In genomic region chr8:4259805-4260170, GRCm38 (mm10) we compare ENCODE assay signal across 7 mouse cellular contexts. TPM values are rescaled to one million over a fixed set of nuclear protein-coding genes. Genes with fewer than 3 reads are reported as not detected.
DNase-seq lines count a peak whose midpoint lies in the region; ATAC-seq and TF ChIP-seq lines count a peak whose summit lies in the region.

No protein-coding gene starts in this region.

- no peak for ATAC-seq in liver, embryonic 12.5 days
- no peak for ATAC-seq in liver, postnatal 0 days
- ATAC-seq in forebrain, embryonic 13.5 days, result no peak
- no peak for ATAC-seq in intestine, embryonic 16.5 days
- ATAC-seq in neural tube, embryonic 14.5 days (ENCODE audit: low read depth), result no peak

- peak overlapping the region; percentile 75; the same call in 1 of the 2 replicates for H3K27ac ChIP-seq in liver, embryonic 12.5 days
- H3K27ac ChIP-seq in liver, postnatal 0 days (ENCODE audit: low read depth), result no peak overlapping the region
- peak overlapping the region; percentile 97 for H3K27ac ChIP-seq in forebrain, embryonic 13.5 days
- H3K27ac ChIP-seq in intestine, embryonic 16.5 days (ENCODE audit: low read length), result peak overlapping the region; percentile 40; the same call in 1 of the 2 replicates
- peak overlapping the region; percentile 94 for H3K27ac ChIP-seq in neural tube, embryonic 14.5 days (ENCODE audit: low read depth, low read length)

- no peak overlapping the region for H3K4me3 ChIP-seq in liver, embryonic 12.5 days
- H3K4me3 ChIP-seq in liver, postnatal 0 days (ENCODE audit: low read depth, low read length), result no peak overlapping the region
- H3K4me3 ChIP-seq in forebrain, embryonic 13.5 days, result no peak overlapping the region
- no peak overlapping the region for H3K4me3 ChIP-seq in intestine, embryonic 16.5 days (ENCODE audit: low read length)
- no peak overlapping the region for H3K4me3 ChIP-seq in neural tube, embryonic 14.5 days (ENCODE audit: low read depth, low read length)

- TF ChIP-seq CTCF in liver, postnatal 0 days (IDR thresholded peaks at IDR 0.05; ENCODE audit: low read depth), result no peak

- H3K27me3 ChIP-seq in liver, embryonic 12.5 days (replicated peaks), result no peaks in the 10 kb centered on the region
- no peaks in the 10 kb centered on the region for H3K27me3 ChIP-seq in liver, postnatal 0 days (ENCODE audit: insufficient read depth, low read length)
- no peaks in the 10 kb centered on the region for H3K27me3 ChIP-seq in forebrain, embryonic 13.5 days
- H3K27me3 ChIP-seq in intestine, embryonic 16.5 days (replicated peaks; ENCODE audit: control insufficient read depth, insufficient read depth, low read length), result no peaks in the 10 kb centered on the region
- no peaks in the 10 kb centered on the region for H3K27me3 ChIP-seq in neural tube, embryonic 14.5 days (ENCODE audit: control insufficient read depth, insufficient read depth, low read length)

- DNase-seq in liver, postnatal 0 days, result no peak
- no peak for DNase-seq in cerebellum, adult 11-12 months
- DNase-seq in urinary bladder, postnatal 4 days (ENCODE audit: low spot score in 2 of 2), result no peak

- peaks cover 76% of the 10 kb centered on the region for H3K36me3 ChIP-seq in liver, embryonic 12.5 days
- H3K36me3 ChIP-seq in liver, postnatal 0 days (replicated peaks; ENCODE audit: insufficient read depth, low read length), result peaks cover 41% of the 10 kb centered on the region
- peaks cover 78% of the 10 kb centered on the region for H3K36me3 ChIP-seq in forebrain, embryonic 13.5 days (ENCODE audit: poor library complexity, severe bottlenecking)
- H3K36me3 ChIP-seq in intestine, embryonic 16.5 days (ENCODE audit: control insufficient read depth, insufficient read depth, low read length), result peaks cover 24% of the 10 kb centered on the region
- peaks cover 30% of the 10 kb centered on the region for H3K36me3 ChIP-seq in neural tube, embryonic 14.5 days (ENCODE audit: control insufficient read depth, insufficient read depth, low read length)

- H3K4me1 ChIP-seq in liver, embryonic 12.5 days, result peaks cover 22% of the 10 kb centered on the region
- peaks cover 16% of the 10 kb centered on the region for H3K4me1 ChIP-seq in liver, postnatal 0 days (ENCODE audit: insufficient read depth)
- H3K4me1 ChIP-seq in forebrain, embryonic 13.5 days, result peaks cover 26% of the 10 kb centered on the region
- H3K4me1 ChIP-seq in intestine, embryonic 16.5 days (ENCODE audit: control insufficient read depth, insufficient read depth, low read length), result peaks cover 9% of the 10 kb centered on the region
- peaks cover 24% of the 10 kb centered on the region for H3K4me1 ChIP-seq in neural tube, embryonic 14.5 days (ENCODE audit: control insufficient read depth, insufficient read depth, low read length)

- H3K9ac ChIP-seq in liver, embryonic 12.5 days, result 0 out of 2 replicates have a peak overlapping the region, but pooled peaks have one; percentile 19
- no peak overlapping the region for H3K9ac ChIP-seq in liver, postnatal 0 days (replicated peaks)
- no peak overlapping the region; the same call in 1 of the 2 replicates for H3K9ac ChIP-seq in forebrain, embryonic 13.5 days
- H3K9ac ChIP-seq in intestine, embryonic 16.5 days (ENCODE audit: low read depth, low read length), result peak overlapping the region; percentile 47; the same call in 1 of the 2 replicates
- H3K9ac ChIP-seq in neural tube, embryonic 14.5 days (replicated peaks; ENCODE audit: low read depth, low read length), result no peak overlapping the region; the same call in 1 of the 2 replicates

- TF ChIP-seq EP300 in liver, postnatal 0 days (IDR thresholded peaks at IDR 0.05; ENCODE audit: low read depth), result no peak

- peak overlapping the region; percentile 99 for H3K4me2 ChIP-seq in liver, embryonic 12.5 days
- H3K4me2 ChIP-seq in liver, postnatal 0 days (ENCODE audit: low read depth, low read length), result no peak overlapping the region
- H3K4me2 ChIP-seq in forebrain, embryonic 13.5 days, result peak overlapping the region; percentile 75; the same call in 1 of the 2 replicates
- no peak overlapping the region for H3K4me2 ChIP-seq in intestine, embryonic 16.5 days (ENCODE audit: low read depth, low read length)
- no peak overlapping the region; the same call in 1 of the 2 replicates for H3K4me2 ChIP-seq in neural tube, embryonic 14.5 days (ENCODE audit: low read depth, low read length)

- WGBS in liver, embryonic 12.5 days (ENCODE audit: insufficient replicate concordance), result 82% methylated on average over 4 of the region's 4 CpGs
- WGBS in liver, postnatal 0 days (ENCODE audit: insufficient replicate concordance), result 85% methylated on average over 4 of the region's 4 CpGs
- 84% methylated on average over 4 of the region's 4 CpGs for WGBS in forebrain, embryonic 13.5 days
- WGBS in intestine, embryonic 16.5 days, result 85% methylated on average over 4 of the region's 4 CpGs
- 81% methylated on average over 4 of the region's 4 CpGs for WGBS in neural tube, embryonic 14.5 days

- no peaks in the 10 kb centered on the region for H3K9me3 ChIP-seq in liver, embryonic 12.5 days (replicated peaks)
- H3K9me3 ChIP-seq in liver, postnatal 0 days (ENCODE audit: low read length), result no peaks in the 10 kb centered on the region
- H3K9me3 ChIP-seq in forebrain, embryonic 13.5 days (replicated peaks), result no peaks in the 10 kb centered on the region
- no peaks in the 10 kb centered on the region for H3K9me3 ChIP-seq in intestine, embryonic 16.5 days (ENCODE audit: control insufficient read depth, low read length)
- H3K9me3 ChIP-seq in neural tube, embryonic 14.5 days (ENCODE audit: control insufficient read depth, low read length), result no peaks in the 10 kb centered on the region

RNA-seq across cellular contexts. Expression of gene Ctxn1, which starts 0.7 kb away (rescaled TPM):
- polyA plus RNA-seq in liver, embryonic 12.5 days (2016; fragmentation: Nextera tagmentation; extraction: Ambion mirVana), result 5.5 and 7.1 TPM in 2 replicates
- polyA plus RNA-seq in liver, postnatal 0 days (2015; fragmentation: Nextera tagmentation; extraction: Ambion mirVana), result 1.6 and 2.0 TPM in 2 replicates
- 272 and 274 TPM in 2 replicates for polyA plus RNA-seq in forebrain, embryonic 13.5 days (2015; fragmentation: Nextera tagmentation; extraction: Ambion mirVana)
- polyA plus RNA-seq in intestine, embryonic 16.5 days (2015; fragmentation: Nextera tagmentation; extraction: Ambion mirVana), result 52.8 and 55.0 TPM in 2 replicates
- 203 and 212 TPM in 2 replicates for polyA plus RNA-seq in neural tube, embryonic 14.5 days (2014; fragmentation: Nextera tagmentation; extraction: Ambion mirVana)

RNA-seq across cellular contexts. Expression of gene Snapc2, which starts 6.9 kb away (rescaled TPM):
- polyA plus RNA-seq in liver, embryonic 12.5 days (2016; fragmentation: Nextera tagmentation; extraction: Ambion mirVana), result 26.3 and 27.2 TPM in 2 replicates
- 12.6 and 13.7 TPM in 2 replicates for polyA plus RNA-seq in liver, postnatal 0 days (2015; fragmentation: Nextera tagmentation; extraction: Ambion mirVana)
- 63.8 and 72.7 TPM in 2 replicates for polyA plus RNA-seq in forebrain, embryonic 13.5 days (2015; fragmentation: Nextera tagmentation; extraction: Ambion mirVana)
- polyA plus RNA-seq in intestine, embryonic 16.5 days (2015; fragmentation: Nextera tagmentation; extraction: Ambion mirVana), result 38.9 and 43.5 TPM in 2 replicates
- 57.9 and 69.0 TPM in 2 replicates for polyA plus RNA-seq in neural tube, embryonic 14.5 days (2014; fragmentation: Nextera tagmentation; extraction: Ambion mirVana)

RNA-seq across cellular contexts. Expression of gene Tgfbr3l, which starts 11.8 kb away (rescaled TPM):
- polyA plus RNA-seq in liver, embryonic 12.5 days (2016; fragmentation: Nextera tagmentation; extraction: Ambion mirVana), result 1.3 and 1.4 TPM in 2 replicates
- polyA plus RNA-seq in liver, postnatal 0 days (2015; fragmentation: Nextera tagmentation; extraction: Ambion mirVana), result 0.97 and 2.3 TPM in 2 replicates
- 4.1 and 5.6 TPM in 2 replicates for polyA plus RNA-seq in forebrain, embryonic 13.5 days (2015; fragmentation: Nextera tagmentation; extraction: Ambion mirVana)
- polyA plus RNA-seq in intestine, embryonic 16.5 days (2015; fragmentation: Nextera tagmentation; extraction: Ambion mirVana), result 2.4 and 2.9 TPM in 2 replicates
- polyA plus RNA-seq in neural tube, embryonic 14.5 days (2014; fragmentation: Nextera tagmentation; extraction: Ambion mirVana), result 4.2 and 6.5 TPM in 2 replicates

RNA-seq across cellular contexts. Expression of gene Timm44, which starts 15.9 kb away (rescaled TPM):
- polyA plus RNA-seq in liver, embryonic 12.5 days (2016; fragmentation: Nextera tagmentation; extraction: Ambion mirVana), result 53.0 and 54.4 TPM in 2 replicates
- 28.1 and 30.8 TPM in 2 replicates for polyA plus RNA-seq in liver, postnatal 0 days (2015; fragmentation: Nextera tagmentation; extraction: Ambion mirVana)
- 44.5 and 47.9 TPM in 2 replicates for polyA plus RNA-seq in forebrain, embryonic 13.5 days (2015; fragmentation: Nextera tagmentation; extraction: Ambion mirVana)
- 73.5 and 74.6 TPM in 2 replicates for polyA plus RNA-seq in intestine, embryonic 16.5 days (2015; fragmentation: Nextera tagmentation; extraction: Ambion mirVana)
- polyA plus RNA-seq in neural tube, embryonic 14.5 days (2014; fragmentation: Nextera tagmentation; extraction: Ambion mirVana), result 52.2 and 52.3 TPM in 2 replicates

RNA-seq across cellular contexts. Expression of gene Gm49320, which starts 21.1 kb away (rescaled TPM):
- polyA plus RNA-seq in liver, embryonic 12.5 days (2016; fragmentation: Nextera tagmentation; extraction: Ambion mirVana), result 0.18 and 0.43 TPM in 2 replicates
- polyA plus RNA-seq in liver, postnatal 0 days (2015; fragmentation: Nextera tagmentation; extraction: Ambion mirVana), result 0.12 TPM in 1 of 2 replicates, not detected in the other
- 0.93 and 1.1 TPM in 2 replicates for polyA plus RNA-seq in forebrain, embryonic 13.5 days (2015; fragmentation: Nextera tagmentation; extraction: Ambion mirVana)
- 0.64 and 0.70 TPM in 2 replicates for polyA plus RNA-seq in intestine, embryonic 16.5 days (2015; fragmentation: Nextera tagmentation; extraction: Ambion mirVana)
- polyA plus RNA-seq in neural tube, embryonic 14.5 days (2014; fragmentation: Nextera tagmentation; extraction: Ambion mirVana), result 0.89 and 1.3 TPM in 2 replicates

Comparison
In these comparisons a context has a peak if more than half of its experiments do, and no peak if none do; other contexts are left out.
1. H3K4me2 ChIP-seq: peak in liver, embryonic 12.5 days (single experiment) and forebrain, embryonic 13.5 days (single experiment); none in liver, postnatal 0 days (single experiment), intestine, embryonic 16.5 days (single experiment) and neural tube, embryonic 14.5 days (single experiment).
2. H3K9ac ChIP-seq: peak in liver, embryonic 12.5 days (single experiment) and intestine, embryonic 16.5 days (single experiment); none in liver, postnatal 0 days (single experiment), forebrain, embryonic 13.5 days (single experiment) and neural tube, embryonic 14.5 days (single experiment).